Mouse (Mus musculus): ENCODE data around the gene Kctd13. TPM values are rescaled to one million over a fixed set of nuclear protein-coding genes. Genes with fewer than 3 reads are reported as not detected.
"Not testable (repeated sequence)": the region's sequence is repeated elsewhere in the genome, so short reads cannot be mapped to it uniquely, and the experiment has no call there.

Kctd13 gene
- polyA plus RNA-seq, 1 experiment, result 22.4 TPM

GRCm38 (mm10) chr7:126898102-126898990 is 30.3 kb upstream of the Kctd13 start:
- peak; percentile 98 for DNase-seq
- peak; percentile 97 for TF ChIP-seq POLR2A (IDR thresholded peaks at IDR 0.05; ENCODE audit: borderline replicate concordance, extremely low read depth, low read depth, low read length)
- no peak for TF ChIP-seq CTCF (IDR thresholded peaks at IDR 0.05; ENCODE audit: insufficient read depth, low read length)
- Histone ChIP-seq H3K4me3 (replicated peaks; ENCODE audit: extremely low read depth, low read depth, low read length) (peak overlapping the region; percentile 80), H3K4me1 (ENCODE audit: control insufficient read depth, insufficient read depth, low read length) (peaks cover 11% of the 10 kb centered on the region)
- WGBS, result 11% methylated on average over 37 of the region's 37 CpGs

GRCm38 (mm10) chr7:126899781-126900180 is 28.9 kb upstream of the Kctd13 start:
- H3K4me1 ChIP-seq (ENCODE audit: control insufficient read depth, insufficient read depth, low read length), result peaks cover 11% of the 10 kb centered on the region
- H3K4me3 ChIP-seq (replicated peaks; ENCODE audit: extremely low read depth, low read depth, low read length); DNase-seq: not testable (repeated sequence)
- WGBS, result 95% methylated on average over 7 of the region's 9 CpGs

GRCm38 (mm10) chr7:126905590-126905989 is 23.1 kb upstream of the Kctd13 start:
- no peak for TF ChIP-seq CTCF (IDR thresholded peaks at IDR 0.05; ENCODE audit: insufficient read depth, low read length)
- TF ChIP-seq POLR2A (IDR thresholded peaks at IDR 0.05; ENCODE audit: borderline replicate concordance, extremely low read depth, low read depth, low read length), result no peak
- WGBS, result 44% methylated on average over 3 of the region's 3 CpGs
- no peak for DNase-seq
- Histone ChIP-seq H3K4me3 (replicated peaks; ENCODE audit: extremely low read depth, low read depth, low read length) (no peak overlapping the region), H3K4me1 (ENCODE audit: control insufficient read depth, insufficient read depth, low read length) (no peaks in the 10 kb centered on the region)

GRCm38 (mm10) chr7:126914844-126915243 is 13.8 kb upstream of the Kctd13 start:
- no peak for TF ChIP-seq POLR2A (IDR thresholded peaks at IDR 0.05; ENCODE audit: borderline replicate concordance, extremely low read depth, low read depth, low read length)
- TF ChIP-seq CTCF (IDR thresholded peaks at IDR 0.05; ENCODE audit: insufficient read depth, low read length), result no peak
- Histone ChIP-seq H3K4me3 (replicated peaks; ENCODE audit: extremely low read depth, low read depth, low read length) (no peak overlapping the region), H3K4me1 (ENCODE audit: control insufficient read depth, insufficient read depth, low read length) (no peaks in the 10 kb centered on the region)
- WGBS, result 70% methylated on average over 3 of the region's 3 CpGs
- no peak for DNase-seq

- DNase-seq; H3K4me3 ChIP-seq (replicated peaks; ENCODE audit: extremely low read depth, low read depth, low read length); H3K4me1 ChIP-seq (ENCODE audit: control insufficient read depth, insufficient read depth, low read length): not testable (repeated sequence)
- WGBS, result 36% methylated on average over 4 of the region's 4 CpGs
These were observed 10.3 kb upstream of the Kctd13 start for GRCm38 (mm10) chr7:126918356-126918755.

- no peaks in the 10 kb centered on the region; the same call in 1 of the 2 replicates for H3K4me1 ChIP-seq (ENCODE audit: control insufficient read depth, insufficient read depth, low read length)
- 66% methylated on average over 4 of the region's 4 CpGs for WGBS
- no peak for TF ChIP-seq POLR2A (IDR thresholded peaks at IDR 0.05; ENCODE audit: borderline replicate concordance, extremely low read depth, low read depth, low read length)
- TF ChIP-seq CTCF (IDR thresholded peaks at IDR 0.05; ENCODE audit: insufficient read depth, low read length), result no peak
- no peak for DNase-seq
- H3K4me3 ChIP-seq (replicated peaks; ENCODE audit: extremely low read depth, low read depth, low read length), result no peak overlapping the region
These were observed 8.7 kb upstream of the Kctd13 start for GRCm38 (mm10) chr7:126919973-126920372.

- WGBS, result 63% methylated on average over 2 of the region's 2 CpGs
- no peak for TF ChIP-seq CTCF (IDR thresholded peaks at IDR 0.05; ENCODE audit: insufficient read depth, low read length)
- no peak for TF ChIP-seq POLR2A (IDR thresholded peaks at IDR 0.05; ENCODE audit: borderline replicate concordance, extremely low read depth, low read depth, low read length)
- no peak for DNase-seq
These were observed 7.1 kb upstream of the Kctd13 start for GRCm38 (mm10) chr7:126921563-126921962.

GRCm38 (mm10) chr7:126922624-126923060 is 6.0 kb upstream of the Kctd13 start, which contains the start of gene Tmem219:
Tmem219 (minus strand) TSS chr7:126922917.
- peak; percentile 58 for DNase-seq
- no peak within 1 kb of the TSS for H3K4me3 ChIP-seq (replicated peaks; ENCODE audit: extremely low read depth, low read depth, low read length)
- 30% methylated on average over 5 of the region's 5 CpGs for WGBS
- H3K4me1 ChIP-seq (ENCODE audit: control insufficient read depth, insufficient read depth, low read length), result no peaks in the 10 kb centered on the region; the same call in 1 of the 2 replicates
- TF ChIP-seq CTCF (IDR thresholded peaks at IDR 0.05; ENCODE audit: insufficient read depth, low read length), result no peak
- no peak for TF ChIP-seq POLR2A (IDR thresholded peaks at IDR 0.05; ENCODE audit: borderline replicate concordance, extremely low read depth, low read depth, low read length)

More at GRCm38 (mm10) chr7:126921563-126921962, 7.1 kb upstream of the Kctd13 start:
- no peak overlapping the region for H3K4me3 ChIP-seq (replicated peaks; ENCODE audit: extremely low read depth, low read depth, low read length)
- no peaks in the 10 kb centered on the region; the same call in 1 of the 2 replicates for H3K4me1 ChIP-seq (ENCODE audit: control insufficient read depth, insufficient read depth, low read length)

- no peak for DNase-seq
- 49% methylated on average over 5 of the region's 5 CpGs for WGBS
These were observed 4.7 kb upstream of the Kctd13 start for GRCm38 (mm10) chr7:126923999-126924398.

GRCm38 (mm10) chr7:126926299-126926698 is 2.4 kb upstream of the Kctd13 start:
- Histone ChIP-seq H3K4me3 (replicated peaks; ENCODE audit: extremely low read depth, low read depth, low read length) (no peak overlapping the region), H3K4me1 (ENCODE audit: control insufficient read depth, insufficient read depth, low read length) (peaks cover 2% of the 10 kb centered on the region; the same call in 1 of the 2 replicates)
- no peak for DNase-seq
- TF ChIP-seq CTCF (IDR thresholded peaks at IDR 0.05; ENCODE audit: insufficient read depth, low read length) (no peak), POLR2A (IDR thresholded peaks at IDR 0.05; ENCODE audit: borderline replicate concordance, extremely low read depth, low read depth, low read length) (no peak)
- 23% methylated on average over 3 of the region's 3 CpGs for WGBS

More at GRCm38 (mm10) chr7:126923999-126924398, 4.7 kb upstream of the Kctd13 start:
- Histone ChIP-seq H3K4me1 (ENCODE audit: control insufficient read depth, insufficient read depth, low read length) (no peaks in the 10 kb centered on the region; the same call in 1 of the 2 replicates), H3K4me3 (replicated peaks; ENCODE audit: extremely low read depth, low read depth, low read length) (no peak overlapping the region)
- TF ChIP-seq POLR2A (IDR thresholded peaks at IDR 0.05; ENCODE audit: borderline replicate concordance, extremely low read depth, low read depth, low read length) (no peak), CTCF (IDR thresholded peaks at IDR 0.05; ENCODE audit: insufficient read depth, low read length) (no peak)

Data from lung, adult 2 months (tissue).